Mouse (Mus musculus) cortical plate, adult 2 months (tissue): Measurements from ENCODE around the gene Ntn5.
"Not testable (repeated sequence)": the region's sequence is repeated elsewhere in the genome, so short reads cannot be mapped to it uniquely, and the experiment has no call there.

Experiments used
- CTCF ChIP-seq: fragments of 200-500 bp; IDR thresholded peaks from 2 replicates; pipeline ENCODE4 v1.5.1; 2011; ENCODE audit warnings: mild to moderate bottlenecking, control low read depth, low read length; ENCODE audit not compliant: insufficient read depth; ENCODE audit errors: extremely low read depth
- POLR2A ChIP-seq: fragments of 200-500 bp; IDR thresholded peaks from 2 replicates; pipeline ENCODE4 v1.6.1; 2011; ENCODE audit warnings: mild to moderate bottlenecking, low read length, control low read depth; ENCODE audit not compliant: insufficient read depth; ENCODE audit errors: extremely low read depth

DNA sequence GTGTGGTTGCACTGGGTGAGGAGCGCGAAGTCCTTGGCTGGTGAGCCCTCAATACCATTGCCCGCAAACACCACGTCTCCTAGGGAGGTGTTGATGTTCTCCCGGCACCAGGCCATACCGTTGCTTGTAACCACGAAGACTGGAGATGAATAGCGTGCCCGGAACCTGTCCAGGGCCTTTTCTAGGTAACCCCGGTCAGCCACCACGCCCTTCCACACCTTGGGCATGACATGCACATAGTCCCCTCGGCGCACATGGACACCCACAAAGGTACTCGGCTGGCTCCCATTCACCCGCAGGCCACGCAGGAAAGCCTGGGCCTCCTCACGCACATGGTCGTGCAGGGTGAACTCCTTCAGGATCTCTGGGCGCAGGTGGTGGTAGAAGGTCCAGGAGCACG is 33.3 kb upstream of the Ntn5 start:
- TF ChIP-seq CTCF, POLR2A: not testable (repeated sequence)
